Mouse (Mus musculus) liver, postnatal 0 days (tissue): ENCODE data around the gene Nepn. TPM values are rescaled to one million over a fixed set of nuclear protein-coding genes. Genes with fewer than 3 reads are reported as not detected.
"Not testable (repeated sequence)": the region's sequence is repeated elsewhere in the genome, so short reads cannot be mapped to it uniquely, and the experiment has no call there.

Experiments
- ATAC-seq: fragments of 200-750 bp; cut with Nextera tagmentation; 2 replicates; pipeline ENCODE4 v1.8.0; 2017; ENCODE audit warnings: mild to moderate bottlenecking, moderate library complexity
- DNase-seq: peaks from one replicate; pipeline ENCODE4 v3.0.0-alpha.2; 2016
- H3K27ac ChIP-seq: fragments of 300-500 bp; sonication (generic); 2 replicates; pipeline ENCODE4 v1.5.1; 2014; ENCODE audit warnings: antibody characterized with exemption, moderate library complexity, mild to moderate bottlenecking, low read depth
- H3K27me3 ChIP-seq: fragments of 300-500 bp; sonication (generic); 2 replicates; pipeline ENCODE4 v1.6.1; 2014; ENCODE audit warnings: low read length, control low read depth, mixed read lengths; ENCODE audit not compliant: insufficient read depth
- H3K36me3 ChIP-seq: fragments of 300-500 bp; sonication (generic); replicated peaks from 2 replicates; pipeline ENCODE4 v1.6.1; 2014; ENCODE audit warnings: mild to moderate bottlenecking, control low read depth, low read length, moderate library complexity, mixed read lengths; ENCODE audit not compliant: insufficient read depth
- H3K4me1 ChIP-seq: fragments of 300-500 bp; sonication (generic); 2 replicates; pipeline ENCODE4 v1.6.1; 2014; ENCODE audit warnings: antibody characterized with exemption, mild to moderate bottlenecking, control low read depth; ENCODE audit not compliant: insufficient read depth
- H3K4me2 ChIP-seq: fragments of 300-500 bp; sonication (generic); 2 replicates; pipeline ENCODE4 v1.6.1; 2014; ENCODE audit warnings: low read depth, mild to moderate bottlenecking, low read length, moderate library complexity, mixed read lengths
- H3K4me3 ChIP-seq: fragments of 300-500 bp; sonication (generic); 2 replicates; pipeline ENCODE4 v1.5.1; 2014; ENCODE audit warnings: low read depth, low read length
- H3K9ac ChIP-seq: fragments of 300-500 bp; sonication (generic); replicated peaks from 2 replicates; pipeline ENCODE4 v1.6.1; 2014; ENCODE audit warnings: mild to moderate bottlenecking, moderate library complexity
- H3K9me3 ChIP-seq: fragments of 300-500 bp; sonication (generic); 2 replicates; pipeline ENCODE4 v1.6.1; 2016; ENCODE audit warnings: mild to moderate bottlenecking, control low read depth, low read length, mixed read lengths
- CTCF ChIP-seq: sonication (generic); IDR thresholded peaks from 2 replicates; pipeline ENCODE4 v1.5.1; 2016; ENCODE audit warnings: antibody characterized with exemption, low read depth
- EP300 ChIP-seq: IDR thresholded peaks from 2 replicates; pipeline ENCODE4 v1.6.1; 2016; ENCODE audit warnings: antibody characterized with exemption, low read depth, mild to moderate bottlenecking
- WGBS: fragments of 180-500 bp; shearing (Covaris S2); extraction: QIAGEN DNeasy Blood & Tissue Kit; methylation state at CpG from one replicate; pipeline ENCODE4 v1.1.7; 2014; ENCODE audit not compliant: insufficient replicate concordance; 5-methylcytosine and 5-hydroxymethylcytosine counted together
- polyA plus RNA-seq: library from polyadenylated mRNA; unstranded; fragments of >200 nt; fragmentation: Nextera tagmentation; extraction: Ambion mirVana; gene quantifications from 2 replicates; pipeline ENCODE4 v1.2.1, GENCODE M21; 2015

Gene Nepn
- polyA plus RNA-seq, result not detected in 2 replicates

DNA sequence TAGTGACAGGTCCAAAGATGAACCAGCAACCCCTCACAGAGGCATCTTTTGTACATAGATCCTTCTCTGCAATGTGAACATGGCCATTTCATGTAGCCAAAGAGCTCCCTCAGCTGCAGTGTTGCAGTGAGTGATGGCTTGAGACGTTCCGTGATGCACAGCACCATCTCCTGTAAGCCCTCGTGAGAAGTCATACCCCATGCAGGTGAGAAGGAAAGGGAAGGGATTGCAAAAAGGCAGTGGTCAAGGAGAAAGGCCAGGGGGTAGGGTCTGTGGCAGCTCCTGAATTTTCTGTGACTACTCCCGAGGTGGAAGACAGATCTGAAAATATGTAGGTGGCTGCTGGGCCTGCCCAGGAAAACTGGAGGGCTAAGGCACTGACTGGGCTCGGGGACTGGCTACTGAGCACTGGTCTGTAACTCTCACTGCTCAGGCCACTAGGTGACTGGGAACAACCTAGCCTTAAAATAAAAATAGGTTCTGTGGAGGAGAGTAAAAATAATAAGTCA lies at the start of gene Nepn:
Nepn (plus strand) TSS at position 51 of the 509 bp plus-strand sequence.
- DNase-seq (no peak), ATAC-seq (no peak)
- H3K27me3 ChIP-seq, result no peaks in the 10 kb centered on the region
- H3K36me3 ChIP-seq, result no peaks in the 10 kb centered on the region
- H3K27ac ChIP-seq, result no peak within 1 kb of the TSS
- H3K4me3 ChIP-seq, result no peak within 1 kb of the TSS
- H3K4me1 ChIP-seq, result no peaks in the 10 kb centered on the region
- no peak within 1 kb of the TSS for H3K9ac ChIP-seq
- TF ChIP-seq EP300, result no peak
- no peak for TF ChIP-seq CTCF
- no peak within 1 kb of the TSS for H3K4me2 ChIP-seq
- no peaks in the 10 kb centered on the region for H3K9me3 ChIP-seq
- 71% methylated on average over 5 of the region's 5 CpGs for WGBS

DNA sequence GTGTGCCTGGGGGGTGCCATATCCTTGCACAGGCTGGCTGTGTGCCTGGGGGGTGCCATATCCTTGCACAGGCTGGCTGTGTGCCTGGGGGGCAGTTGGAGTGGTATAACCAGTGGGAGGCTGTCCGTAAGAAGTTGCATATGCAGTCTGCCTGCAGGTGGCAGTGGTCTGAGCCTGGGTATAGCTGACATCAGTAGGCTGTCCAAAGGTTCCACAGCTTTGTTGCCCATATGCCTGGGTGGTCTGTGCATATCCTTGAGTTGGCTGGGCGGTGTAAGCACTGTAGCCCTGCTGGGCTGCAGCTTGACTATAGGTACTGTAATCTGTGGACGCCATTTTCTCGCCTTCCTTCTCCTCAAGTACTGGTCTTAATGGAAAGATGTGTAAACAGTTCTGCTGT lies 45.4 kb upstream of the Nepn start:
- 83% methylated on average over 4 of the region's 4 CpGs for WGBS
- not testable (repeated sequence) for H3K27ac ChIP-seq, H3K27me3 ChIP-seq, DNase-seq, ATAC-seq, H3K9ac ChIP-seq, H3K4me2 ChIP-seq, H3K4me1 ChIP-seq, H3K9me3 ChIP-seq, H3K4me3 ChIP-seq
- peaks cover 33% of the 10 kb centered on the region for H3K36me3 ChIP-seq
- peak; percentile 24; the same call in 1 of the 2 replicates for TF ChIP-seq CTCF

DNA sequence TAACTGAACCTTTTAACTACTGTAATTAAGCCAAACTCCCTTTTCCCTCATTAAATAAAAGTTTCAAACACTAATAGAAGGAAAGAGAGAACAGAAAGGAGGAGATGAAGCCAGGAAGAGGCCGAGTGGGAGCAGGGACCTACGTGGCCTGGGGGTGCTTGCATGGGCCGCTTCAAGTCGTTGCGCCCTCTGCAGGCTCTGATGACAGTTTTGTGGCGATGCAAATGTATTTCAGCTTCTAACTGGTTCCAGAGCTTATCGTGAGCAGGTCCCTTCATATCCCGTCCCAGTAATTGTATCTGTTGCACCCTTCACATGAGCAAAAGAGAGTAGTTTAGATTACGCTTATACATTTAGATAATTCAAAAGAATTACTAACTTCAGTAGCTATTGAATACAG lies 35.6 kb upstream of the Nepn start:
- no peaks in the 10 kb centered on the region for H3K27me3 ChIP-seq
- H3K9me3 ChIP-seq, result no peaks in the 10 kb centered on the region
- no peak for DNase-seq
- H3K4me1 ChIP-seq, result no peaks in the 10 kb centered on the region
- 78% methylated on average over 9 of the region's 9 CpGs for WGBS
- peaks cover 29% of the 10 kb centered on the region for H3K36me3 ChIP-seq
- no peak overlapping the region for H3K9ac ChIP-seq
- no peak overlapping the region for H3K4me2 ChIP-seq
- TF ChIP-seq CTCF (no peak; the same call in 1 of the 2 replicates), EP300 (no peak)
- no peak overlapping the region for H3K4me3 ChIP-seq
- no peak overlapping the region for H3K27ac ChIP-seq
- ATAC-seq, result no peak

DNA sequence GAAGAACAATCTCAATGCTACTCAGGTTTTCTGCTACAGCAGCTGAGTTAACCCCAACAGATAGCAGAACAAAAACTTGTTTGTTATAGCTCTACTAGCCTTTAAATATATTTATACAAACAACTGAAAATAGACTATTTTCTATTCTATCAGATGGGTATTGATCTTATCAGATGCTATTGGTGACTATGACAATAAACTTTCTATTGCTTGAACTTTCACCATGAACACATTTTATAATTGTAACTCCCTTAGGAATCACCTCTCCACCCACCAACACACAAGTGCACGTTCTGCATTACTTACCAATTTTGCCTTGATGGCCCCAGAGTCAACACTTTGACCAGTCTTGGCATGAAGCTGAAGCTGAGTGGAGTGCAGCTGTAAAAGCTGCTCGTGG lies 30.3 kb upstream of the Nepn start, which contains the start of gene Gm26741:
Gm26741 (plus strand) TSS at position 301 of the 400 bp plus-strand sequence.
- no peaks in the 10 kb centered on the region for H3K9me3 ChIP-seq
- H3K27ac ChIP-seq, result no peak within 1 kb of the TSS
- no peak within 1 kb of the TSS for H3K9ac ChIP-seq
- TF ChIP-seq EP300 (no peak), CTCF (no peak)
- no peak for ATAC-seq
- WGBS, result 82% methylated on average over 2 of the region's 2 CpGs
- no peaks in the 10 kb centered on the region; the same call in 1 of the 2 replicates for H3K36me3 ChIP-seq
- H3K4me3 ChIP-seq, result no peak within 1 kb of the TSS
- H3K4me2 ChIP-seq, result no peak within 1 kb of the TSS
- H3K27me3 ChIP-seq, result no peaks in the 10 kb centered on the region
- no peaks in the 10 kb centered on the region for H3K4me1 ChIP-seq
- DNase-seq, result no peak

DNA sequence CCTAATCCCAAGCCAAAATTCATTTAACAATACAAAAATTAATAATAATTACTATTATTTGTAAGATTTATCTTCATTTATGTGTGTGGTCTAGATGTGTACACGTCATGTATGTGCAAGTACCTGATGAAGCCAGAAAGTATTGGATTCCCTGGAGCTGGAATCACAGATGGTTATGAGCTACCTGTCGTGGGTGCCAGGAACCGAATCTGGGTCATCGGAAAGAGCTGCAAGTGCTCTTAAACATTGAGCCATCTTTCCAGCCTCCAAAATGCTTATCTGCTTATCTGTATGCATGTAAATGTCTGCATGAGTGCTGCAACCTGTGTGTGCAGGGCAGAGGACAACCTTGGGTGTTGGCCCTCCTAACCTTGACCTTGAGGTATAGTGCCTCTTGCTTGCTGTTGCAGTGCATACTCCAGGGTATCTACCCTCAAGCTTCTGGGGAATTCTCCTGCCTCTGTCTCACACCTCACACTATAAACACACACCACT lies 28.5 kb upstream of the Nepn start:
- DNase-seq (no peak), ATAC-seq (no peak)
- Histone ChIP-seq H3K27ac (no peak overlapping the region), H3K4me2 (no peak overlapping the region), H3K9me3 (no peaks in the 10 kb centered on the region), H3K9ac (no peak overlapping the region), H3K4me1 (no peaks in the 10 kb centered on the region), H3K27me3 (no peaks in the 10 kb centered on the region), H3K4me3 (no peak overlapping the region), H3K36me3 (no peaks in the 10 kb centered on the region; the same call in 1 of the 2 replicates)
- TF ChIP-seq EP300 (no peak), CTCF (no peak)
- 87% methylated on average over 4 of the region's 4 CpGs for WGBS

DNA sequence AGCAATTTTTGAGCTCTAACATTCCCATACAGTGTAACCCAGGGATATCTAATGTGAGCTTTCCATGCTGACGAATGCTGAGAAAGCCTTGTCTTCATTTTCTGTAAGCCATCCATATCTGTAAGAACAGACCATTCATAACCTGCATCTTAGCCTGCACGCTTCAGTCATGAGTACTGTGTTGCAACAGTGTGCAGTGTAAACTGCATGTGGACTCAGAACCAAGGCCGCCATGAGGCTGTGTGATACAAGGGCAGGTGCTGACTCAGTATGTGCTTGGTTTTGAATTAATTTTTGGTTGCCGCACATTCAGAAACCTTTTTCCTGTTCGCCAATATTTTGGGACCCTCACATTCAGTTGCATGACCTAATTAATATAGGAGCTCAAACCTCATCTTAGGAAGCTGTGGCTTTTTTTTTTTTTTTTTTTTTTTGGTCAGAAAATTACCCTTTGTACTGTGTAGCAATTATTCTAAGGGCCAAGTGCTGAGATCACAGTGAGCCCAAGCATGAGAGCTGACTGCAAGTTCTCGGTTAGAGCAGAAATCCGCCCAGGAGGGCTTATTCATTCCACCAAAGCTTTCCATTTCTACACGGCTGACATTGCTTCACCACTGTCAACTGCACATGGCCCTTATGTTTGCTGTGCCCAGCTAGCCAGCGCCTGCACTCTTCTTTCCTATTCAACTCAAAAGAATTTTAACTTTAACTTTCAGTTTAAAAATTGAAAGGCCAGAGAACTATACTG lies 27.7 kb upstream of the Nepn start:
- ATAC-seq, result peak; percentile 83
- Histone ChIP-seq H3K4me3 (no peak overlapping the region), H3K27me3 (no peaks in the 10 kb centered on the region), H3K4me1 (no peaks in the 10 kb centered on the region), H3K9ac (no peak overlapping the region), H3K4me2 (no peak overlapping the region), H3K27ac (no peak overlapping the region), H3K9me3 (no peaks in the 10 kb centered on the region), H3K36me3 (no peaks in the 10 kb centered on the region)
- DNase-seq, result no peak
- 72% methylated on average over 9 of the region's 9 CpGs for WGBS
- TF ChIP-seq EP300 (no peak), CTCF (no peak)
